Mouse (Mus musculus) urinary bladder, postnatal 4 days (tissue): ENCODE measurements around the gene Zfhx3.

Experiments used
- DNase-seq, 2 experiments: peaks; one replicate each; pipeline ENCODE4 v3.0.0; 2021 to 2022; ENCODE audit warnings: low spot score in 2 of 2

Gene Zfhx3

DNA sequence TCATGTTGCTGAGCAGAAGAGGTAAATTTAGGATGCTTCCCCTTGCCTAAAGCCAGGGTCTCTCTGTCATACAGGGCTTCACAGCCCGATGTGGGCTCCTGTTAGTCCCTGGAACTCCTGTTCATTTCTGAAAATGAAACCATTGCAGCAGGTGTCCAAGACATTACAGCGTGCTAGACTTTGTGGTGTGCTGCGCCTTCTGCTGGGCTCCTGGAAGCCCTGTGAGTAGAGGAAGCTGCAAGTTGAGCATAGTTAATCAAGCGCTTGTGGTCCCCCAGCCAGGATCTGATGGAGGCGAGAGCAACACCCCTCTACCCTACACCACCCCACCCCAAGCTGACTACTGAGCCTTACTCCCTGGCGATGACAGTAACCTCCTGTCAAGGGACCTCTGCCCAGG lies 980.7 kb downstream of the Zfhx3 start:
- DNase-seq, result no peak

DNA sequence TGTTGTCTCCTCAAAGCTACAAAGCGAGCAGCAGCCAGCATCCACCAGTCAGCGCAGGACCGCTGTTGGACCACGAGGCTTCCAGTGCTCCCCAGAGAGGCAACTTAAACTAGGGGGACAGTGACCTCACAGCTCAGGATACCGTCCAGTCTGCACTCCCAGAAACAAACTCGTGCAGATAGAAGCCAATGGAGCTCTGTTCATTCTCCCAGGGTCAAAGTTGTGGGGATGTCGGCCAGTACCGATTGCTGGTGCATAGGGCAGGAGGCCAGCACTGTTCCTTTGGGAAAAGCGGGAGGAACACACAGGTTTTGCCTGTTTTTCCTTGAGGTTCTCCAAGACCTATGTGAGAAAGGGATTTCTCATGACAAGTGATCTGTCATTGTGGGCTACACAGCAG lies 982.1 kb downstream of the Zfhx3 start:
- no peak for DNase-seq

DNA sequence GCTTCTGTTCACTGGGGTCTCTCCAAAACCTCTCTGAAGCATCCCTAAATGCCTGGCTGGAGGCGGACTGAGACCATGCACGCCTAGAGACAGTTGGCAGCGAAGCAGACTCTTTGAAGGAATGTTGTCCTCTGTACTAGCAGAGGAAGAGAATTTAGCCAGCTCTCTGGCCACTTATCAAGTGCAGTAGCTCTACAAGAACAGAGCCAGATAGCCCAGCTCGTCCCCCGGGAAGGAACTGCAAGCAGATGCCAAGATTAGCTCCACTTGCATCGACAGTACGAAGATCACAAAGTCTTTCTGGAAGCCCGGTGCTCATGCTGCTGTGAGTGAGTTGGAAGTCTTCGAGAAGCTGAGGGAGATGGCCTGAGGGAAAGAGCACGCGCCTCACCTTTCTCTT lies 983.7 kb downstream of the Zfhx3 start:
- DNase-seq, result peak in 1 of 2 experiments; percentile 42

DNA sequence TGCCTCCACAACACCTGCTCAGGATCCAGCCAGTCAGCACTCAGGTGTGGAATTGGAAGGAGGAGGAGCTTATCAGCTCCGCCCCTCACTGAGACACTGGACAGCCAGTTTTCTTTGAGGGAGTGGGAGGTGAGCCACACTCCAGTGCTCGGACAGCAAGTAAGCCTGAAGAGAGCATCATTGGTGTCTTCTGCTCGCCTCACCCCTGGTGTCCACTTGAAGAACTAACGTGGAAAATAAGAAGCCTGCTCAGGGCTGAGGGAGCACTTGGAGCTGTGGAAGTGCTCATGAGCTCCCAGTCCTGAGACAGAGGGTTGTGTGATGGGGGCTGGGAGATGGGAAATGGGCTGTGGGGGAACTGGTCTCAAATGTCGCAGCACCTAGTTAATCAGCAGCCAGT lies 988.2 kb downstream of the Zfhx3 start:
- DNase-seq, result no peak

DNA sequence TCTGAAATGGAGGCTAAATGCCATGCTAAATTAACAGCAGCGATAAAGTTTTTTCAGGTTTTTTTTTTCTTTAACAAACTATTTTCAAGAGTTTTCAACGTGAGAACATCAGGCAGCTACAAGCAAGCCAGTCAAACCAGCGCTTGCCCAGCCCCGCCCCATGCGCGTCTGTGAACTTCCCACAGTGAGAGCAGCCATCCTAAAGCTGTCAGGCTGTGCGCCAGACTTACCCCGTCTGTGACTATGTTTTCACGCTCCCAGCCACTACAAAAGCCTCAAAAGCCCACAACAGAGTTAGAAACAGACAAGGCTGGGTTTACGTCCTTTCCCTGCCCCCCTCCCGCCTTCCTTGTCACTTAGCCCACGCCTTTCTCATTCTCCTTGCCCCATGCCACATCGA lies 989.4 kb downstream of the Zfhx3 start:
- DNase-seq, result peak in 1 of 2 experiments; percentile 44

DNA sequence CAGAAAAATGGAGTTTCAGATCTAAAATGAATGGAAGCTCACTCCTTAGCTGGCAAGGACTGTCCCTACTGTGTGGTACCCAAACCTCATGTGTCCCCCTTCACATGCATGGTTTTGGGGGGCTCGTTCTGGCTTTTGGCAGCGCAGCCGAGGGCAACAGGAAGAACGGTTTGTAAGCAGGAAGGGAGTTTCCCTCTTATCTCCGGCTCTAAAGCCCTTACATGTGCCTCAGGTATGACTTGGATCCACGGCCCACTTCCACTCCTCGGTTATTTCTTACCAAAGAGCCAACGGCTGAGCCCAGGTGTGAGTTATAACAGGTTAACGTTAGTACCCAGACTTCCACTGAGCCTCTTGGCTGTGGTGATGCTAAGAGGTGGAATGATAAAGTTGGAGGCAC lies 990.3 kb downstream of the Zfhx3 start:
- DNase-seq, result no peak

DNA sequence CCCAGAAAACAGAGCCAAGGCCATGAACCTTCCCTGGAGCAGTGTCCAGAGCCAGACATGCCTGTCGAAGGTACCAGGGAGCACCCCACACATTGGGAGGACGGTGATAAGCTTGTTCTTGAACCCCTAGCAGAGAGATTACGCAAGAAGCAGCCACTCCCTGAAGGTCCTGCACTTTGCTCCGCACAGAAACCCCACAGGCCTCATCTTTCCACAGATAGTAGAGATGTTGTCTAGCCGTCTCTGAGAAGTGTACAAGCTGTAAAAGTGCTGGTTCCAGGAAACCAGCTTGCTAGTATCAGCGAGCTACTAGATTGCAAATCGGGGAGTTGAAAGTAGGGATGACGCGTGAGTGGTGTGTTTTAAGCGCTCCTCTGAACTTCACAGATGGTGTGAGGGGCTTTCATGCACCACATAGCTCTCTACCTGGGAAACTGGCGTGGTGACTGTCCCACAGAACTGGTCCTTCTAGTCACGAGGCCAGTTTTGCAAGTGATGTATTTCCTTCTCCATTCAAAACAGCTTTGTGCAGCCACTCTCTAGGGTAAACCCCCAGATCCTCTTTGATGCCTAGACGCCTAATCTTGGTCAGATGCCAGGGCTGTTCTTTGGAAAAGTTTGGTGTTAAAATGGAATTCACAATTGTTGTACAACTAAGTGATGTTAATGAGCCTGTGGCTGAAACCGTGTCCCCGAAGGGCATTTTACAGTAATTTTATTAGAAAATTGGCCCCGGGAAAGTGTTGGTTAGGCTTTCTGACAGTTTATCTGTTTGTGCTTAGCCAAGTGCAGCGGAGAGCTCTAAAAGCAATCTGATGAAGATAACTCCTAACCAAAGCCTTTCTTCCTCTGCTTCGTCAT lies 993.6 kb downstream of the Zfhx3 start:
- no peak for DNase-seq

DNA sequence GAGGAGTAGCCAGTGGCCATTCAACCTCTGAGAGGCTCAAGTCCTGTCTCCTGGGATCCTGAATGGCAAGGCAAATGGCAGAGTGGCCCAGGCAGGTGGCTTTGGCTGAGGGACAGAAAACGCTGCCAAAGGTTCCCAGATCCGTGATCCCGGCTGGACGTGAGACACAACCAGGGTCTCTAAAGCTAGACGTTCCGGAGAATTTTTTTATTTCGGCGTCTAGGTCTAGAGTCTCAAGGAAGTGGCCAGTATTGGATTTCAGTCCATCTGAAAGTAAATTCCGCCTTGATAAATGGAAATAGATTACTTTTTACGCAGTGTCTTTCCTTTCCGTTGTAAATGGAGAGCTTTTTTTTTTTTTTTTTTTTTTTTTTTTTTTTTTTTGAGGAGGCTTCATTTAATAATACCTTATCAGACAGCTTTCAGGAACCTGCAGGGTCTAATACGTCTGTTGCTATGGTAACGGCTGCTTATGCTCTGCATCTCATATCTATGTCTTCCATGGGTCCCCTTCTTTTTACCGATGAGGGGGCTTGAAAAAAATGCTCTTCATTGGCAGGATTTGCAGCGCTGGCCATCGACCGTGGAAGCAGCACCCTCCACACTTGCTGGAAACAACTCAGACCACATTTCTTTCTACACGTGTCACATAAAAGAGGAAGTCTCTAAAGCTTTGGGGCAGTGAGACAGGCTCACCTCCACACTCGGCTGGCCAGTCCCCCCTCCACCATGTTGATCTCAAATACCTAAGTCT lies 994.4 kb downstream of the Zfhx3 start:
- DNase-seq, result no peak

DNA sequence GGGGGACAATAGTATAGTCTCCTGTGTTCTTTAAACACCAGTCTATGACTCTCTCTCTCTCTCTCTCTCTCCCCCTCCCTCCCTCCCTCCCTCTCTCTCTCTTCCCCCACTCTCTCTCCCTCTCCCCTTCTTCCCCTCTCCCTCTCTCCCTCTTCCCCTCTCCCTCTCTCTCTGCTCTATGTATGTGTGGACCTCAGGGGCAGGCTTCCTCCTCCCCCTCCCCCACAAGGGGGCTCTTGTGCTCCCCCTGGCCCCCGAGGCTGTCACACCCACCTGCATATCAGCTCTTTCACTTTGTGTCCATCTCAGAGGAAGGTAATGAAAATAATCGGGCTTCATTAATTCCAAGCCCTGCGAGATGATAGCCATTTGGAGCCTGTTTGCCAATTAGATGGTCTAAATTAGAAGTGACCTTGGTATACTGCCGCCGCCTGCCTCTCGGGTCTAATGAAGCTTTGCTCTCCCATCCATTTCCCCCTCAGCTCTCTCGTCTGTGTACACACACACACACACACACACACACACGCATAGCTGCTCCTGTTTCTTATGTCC lies 995.5 kb downstream of the Zfhx3 start:
- DNase-seq, result no peak

DNA sequence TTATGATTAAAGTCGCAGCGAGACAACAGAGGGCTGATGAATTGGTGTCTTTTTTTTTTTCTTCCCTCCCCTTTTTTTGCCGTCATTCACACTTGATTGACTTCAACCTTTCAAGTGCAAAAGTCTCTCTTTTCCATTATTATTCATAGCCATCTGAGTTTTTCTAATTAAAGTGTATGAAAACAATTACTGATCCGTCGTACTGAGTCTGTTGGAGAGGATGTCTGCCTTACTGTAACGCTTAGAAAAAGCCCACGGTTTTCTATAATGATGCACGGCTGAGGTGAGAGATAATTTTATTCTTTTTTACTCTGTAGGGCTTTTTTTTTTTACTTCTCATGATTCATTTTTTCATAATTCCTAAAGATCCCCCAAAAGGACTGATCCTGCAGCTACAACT lies 1000.2 kb downstream of the Zfhx3 start:
- no peak for DNase-seq

DNA sequence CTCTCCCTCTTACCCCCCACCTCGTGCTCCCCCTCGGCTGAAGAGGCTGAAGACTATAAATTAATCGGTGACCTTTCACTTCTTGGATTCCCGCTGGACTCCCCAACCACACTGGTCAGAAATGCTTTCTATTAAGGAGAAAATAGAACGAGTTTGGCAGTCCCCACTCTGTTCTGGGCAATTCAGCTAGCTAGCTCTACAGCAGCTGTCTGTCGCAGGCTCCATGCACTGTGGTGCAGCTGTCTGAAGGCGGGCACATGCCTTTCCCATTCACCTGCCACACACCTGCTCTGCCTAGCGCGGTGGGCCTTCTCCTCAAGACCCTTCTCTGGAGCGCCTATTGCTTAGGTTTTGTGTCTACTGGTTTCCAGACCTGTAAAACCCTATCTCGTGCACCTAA lies 1000.7 kb downstream of the Zfhx3 start:
- no peak for DNase-seq

DNA sequence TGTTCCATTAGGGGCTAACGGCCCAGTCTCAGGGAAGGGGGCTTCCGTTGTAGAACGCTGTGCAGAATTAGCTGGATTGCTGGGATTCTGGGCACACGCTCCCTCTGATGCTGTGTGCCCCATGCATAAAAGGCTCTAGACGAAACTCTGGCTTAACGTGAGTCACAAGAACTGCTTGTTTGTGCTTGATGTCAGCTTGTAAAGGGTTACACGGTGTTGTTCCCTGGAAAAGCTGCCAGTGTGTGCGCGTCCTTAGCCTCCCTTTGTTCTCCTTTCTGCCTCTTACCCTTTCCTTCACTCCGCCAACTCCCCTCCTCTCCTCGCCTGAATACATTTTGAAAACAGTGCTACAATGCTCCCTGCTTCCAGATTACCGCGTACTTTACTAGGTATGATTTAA lies 1001.9 kb downstream of the Zfhx3 start:
- no peak for DNase-seq

DNA sequence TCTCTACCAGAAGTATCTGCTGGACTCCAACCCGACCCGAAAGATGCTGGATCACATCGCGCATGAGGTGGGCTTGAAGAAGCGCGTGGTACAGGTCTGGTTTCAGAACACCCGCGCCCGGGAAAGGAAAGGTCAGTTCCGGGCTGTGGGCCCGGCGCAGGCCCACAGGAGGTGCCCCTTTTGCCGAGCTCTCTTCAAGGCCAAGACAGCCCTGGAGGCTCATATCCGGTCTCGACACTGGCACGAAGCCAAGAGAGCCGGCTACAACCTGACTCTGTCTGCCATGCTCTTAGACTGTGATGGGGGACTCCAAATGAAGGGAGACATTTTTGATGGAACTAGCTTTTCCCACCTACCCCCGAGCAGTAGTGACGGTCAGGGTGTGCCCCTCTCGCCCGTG lies 1007.9 kb downstream of the Zfhx3 start:
- DNase-seq, result peak in 1 of 2 experiments; percentile 59

DNA sequence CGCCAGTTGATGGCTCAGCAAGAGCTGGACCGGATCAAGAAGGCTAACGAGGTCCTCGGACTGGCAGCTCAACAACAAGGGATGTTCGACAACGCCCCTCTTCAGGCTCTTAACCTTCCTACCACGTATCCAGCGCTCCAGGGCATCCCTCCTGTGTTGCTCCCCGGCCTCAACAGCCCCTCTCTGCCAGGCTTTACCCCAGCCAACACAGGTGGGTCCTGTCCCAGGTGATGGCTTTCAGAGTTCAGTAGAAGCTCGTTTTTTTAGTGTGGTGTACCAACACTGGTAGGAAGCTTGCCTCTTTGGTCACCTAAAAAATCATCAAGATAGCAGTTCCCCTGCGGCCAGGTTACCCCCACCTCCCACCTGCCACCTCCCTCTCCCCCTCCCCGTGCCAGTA lies 1009.1 kb downstream of the Zfhx3 start:
- peak in 1 of 2 experiments; percentile 56 for DNase-seq

DNA sequence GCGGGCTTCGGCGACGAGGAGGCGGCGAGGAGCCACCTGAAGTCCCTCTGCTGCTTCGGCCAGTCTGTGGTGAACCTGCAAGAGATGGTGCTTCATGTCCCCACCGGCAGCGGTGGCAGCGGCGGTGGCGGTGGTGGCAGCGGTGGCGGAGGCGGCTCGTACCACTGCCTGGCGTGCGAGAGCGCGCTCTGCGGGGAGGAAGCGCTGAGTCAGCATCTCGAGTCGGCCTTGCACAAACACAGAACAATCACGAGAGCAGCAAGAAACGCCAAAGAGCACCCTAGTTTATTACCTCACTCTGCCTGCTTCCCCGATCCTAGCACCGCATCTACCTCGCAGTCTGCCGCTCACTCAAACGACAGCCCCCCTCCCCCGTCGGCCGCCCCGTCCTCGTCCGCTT lies 1014.0 kb downstream of the Zfhx3 start:
- DNase-seq, result peak in 1 of 2 experiments; percentile 16

DNA sequence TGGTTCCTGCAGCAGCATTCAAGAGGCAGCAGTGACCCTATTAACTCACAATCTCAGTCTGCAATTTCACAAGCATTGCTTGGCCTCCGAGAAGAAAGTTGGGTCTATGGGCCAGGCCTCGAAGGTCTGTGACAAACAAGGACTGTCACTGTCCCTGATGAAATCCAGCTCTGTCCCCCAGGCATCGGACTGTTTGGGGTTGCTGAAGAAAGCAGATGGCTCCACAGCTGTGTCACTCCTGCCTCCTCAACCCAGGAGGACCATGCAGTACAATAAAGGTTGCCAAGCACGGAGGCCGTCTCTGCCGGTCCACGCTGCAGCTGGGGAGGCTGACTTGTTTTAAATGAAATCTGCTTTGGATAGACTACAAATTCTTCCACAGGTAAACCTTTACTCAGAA lies 1020.1 kb downstream of the Zfhx3 start:
- DNase-seq, result peak in 1 of 2 experiments; percentile 12

DNA sequence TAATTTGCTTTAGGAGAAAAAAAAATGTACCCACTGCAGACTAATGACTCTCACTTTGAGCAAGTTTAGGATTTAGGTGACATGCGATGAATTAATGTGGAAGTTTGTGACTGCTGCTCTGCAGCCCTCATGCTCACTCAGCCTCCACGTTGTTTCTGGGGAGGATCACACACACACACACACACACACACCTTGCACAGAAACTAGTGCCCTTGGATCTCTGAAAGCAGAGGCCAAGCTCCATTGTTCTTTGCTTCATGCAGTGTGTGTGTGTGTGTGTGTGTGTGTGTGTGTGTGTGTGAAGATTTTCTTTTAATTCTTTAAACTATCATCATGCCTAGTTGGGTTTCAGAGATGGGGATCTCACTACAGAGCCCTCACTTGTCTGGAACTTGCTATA lies 1020.7 kb downstream of the Zfhx3 start:
- no peak for DNase-seq

DNA sequence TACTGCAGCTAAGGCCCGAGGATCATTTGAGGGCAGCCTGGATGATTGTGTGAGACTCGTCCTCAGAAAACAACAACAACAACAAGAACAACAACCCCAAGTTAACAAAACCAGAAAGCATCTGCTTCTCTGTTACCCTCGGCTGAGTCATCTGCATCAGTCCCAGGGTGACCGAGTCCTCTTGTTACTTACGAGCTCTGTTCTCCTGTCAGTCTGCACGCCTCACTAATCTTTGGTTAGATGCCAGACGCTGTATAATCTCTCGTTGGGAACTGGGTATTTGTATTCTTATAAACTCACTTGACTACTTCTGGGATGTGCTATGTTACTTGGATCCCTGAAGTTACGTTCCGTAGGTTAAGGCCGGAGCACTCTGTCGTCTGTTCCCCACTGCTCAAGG lies 1023.6 kb downstream of the Zfhx3 start:
- DNase-seq, result no peak

DNA sequence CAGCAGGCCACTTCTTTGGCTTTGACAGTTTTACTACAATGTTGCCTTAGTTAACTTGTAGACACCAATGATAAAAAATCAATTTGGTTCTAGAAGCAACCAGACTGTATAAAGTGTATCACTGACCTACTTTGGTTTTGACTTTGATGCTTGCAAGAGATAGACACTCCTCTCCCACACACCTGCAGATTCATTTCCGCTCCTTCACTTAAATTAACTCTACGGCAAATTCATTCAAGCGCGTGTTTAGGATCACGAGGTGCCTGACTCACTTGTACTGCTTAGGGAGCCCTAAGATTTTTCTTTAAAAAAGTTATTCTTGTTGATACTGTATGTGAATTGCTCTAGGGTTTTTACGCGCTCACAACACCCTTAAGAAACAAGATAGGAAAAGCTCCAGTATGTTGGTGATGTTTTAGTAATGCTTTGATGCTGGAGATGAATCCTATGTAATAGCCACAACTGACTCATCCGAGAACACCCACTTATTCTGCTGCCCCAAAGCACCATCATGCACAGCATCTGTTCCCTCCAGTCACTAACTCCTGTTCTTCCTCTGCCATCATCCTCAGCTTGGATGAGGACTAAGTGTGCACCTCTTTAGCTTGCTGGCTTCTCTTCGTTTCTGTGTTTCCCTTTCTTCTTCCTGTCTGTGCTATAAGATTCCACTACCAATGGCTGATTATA lies 1031.3 kb downstream of the Zfhx3 start:
- DNase-seq, result no peak

DNA sequence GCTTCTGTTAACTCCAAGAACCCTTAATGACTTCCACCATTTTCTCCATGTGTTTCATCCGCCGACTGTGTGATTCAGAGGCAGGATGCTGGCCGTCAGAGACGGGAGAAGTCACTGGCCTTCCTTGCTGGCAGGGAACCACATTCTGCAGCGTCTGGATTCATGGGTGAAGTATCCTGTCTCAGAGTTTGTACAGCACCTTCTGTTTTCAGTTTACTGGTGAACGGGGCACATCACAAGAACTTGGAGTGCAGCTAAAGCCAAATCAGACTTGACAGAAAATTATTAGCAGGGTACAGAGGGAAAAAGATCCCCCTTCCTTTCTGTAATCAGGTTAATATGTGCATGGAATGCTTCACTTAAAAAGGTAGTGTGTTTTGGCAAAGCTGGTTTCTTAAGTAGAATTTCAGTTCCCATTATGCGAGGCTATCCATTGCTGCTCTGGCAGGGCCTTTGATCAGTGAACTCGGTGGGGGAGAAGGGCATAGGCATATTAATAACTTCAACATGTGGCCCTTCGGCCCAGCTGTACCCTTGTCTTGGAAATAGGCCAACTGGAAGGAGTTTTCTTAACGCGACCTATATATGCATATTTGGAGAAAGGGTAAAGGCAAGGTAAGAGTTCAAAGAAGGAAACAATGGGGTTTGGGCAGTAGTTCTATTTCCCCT lies 1035.4 kb downstream of the Zfhx3 start:
- DNase-seq, result no peak

DNA sequence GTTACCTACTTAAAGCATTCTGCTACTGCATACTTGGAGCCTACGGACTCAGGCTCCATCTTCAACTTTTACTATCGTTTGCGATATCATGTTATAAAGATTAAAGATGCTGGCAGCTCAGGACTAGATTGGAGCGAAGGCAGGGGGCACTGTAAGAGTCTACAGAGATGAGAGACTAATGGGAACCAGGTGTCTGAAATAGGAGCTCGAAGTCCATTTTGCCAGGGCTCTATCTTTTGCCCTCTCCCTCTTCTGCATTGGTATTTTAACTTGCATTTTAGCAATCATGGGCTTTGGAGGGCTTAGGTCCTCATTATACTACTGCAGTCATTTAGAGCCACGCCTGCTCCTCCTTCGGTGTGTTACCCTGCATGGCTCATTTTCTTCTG lies 1035.9 kb downstream of the Zfhx3 start:
- DNase-seq, result no peak

DNA sequence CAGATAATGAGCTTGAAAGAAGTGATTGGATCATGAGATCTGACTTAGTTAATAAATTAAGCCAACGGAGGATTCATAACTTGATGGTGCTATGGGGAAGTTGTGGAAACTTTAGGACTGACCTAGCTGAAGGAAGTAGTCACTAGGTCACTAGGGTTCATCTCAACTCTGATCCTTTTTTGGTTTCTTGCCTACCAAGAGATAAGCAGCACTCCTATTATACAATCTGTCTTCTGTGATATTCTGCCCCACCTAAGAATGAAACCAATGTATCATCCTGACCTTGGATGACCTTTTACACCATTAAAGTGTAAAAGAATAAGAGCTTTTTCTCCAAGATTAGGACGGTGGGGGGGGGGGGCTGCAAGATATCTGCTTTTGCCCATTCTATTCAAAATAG lies 1042.5 kb downstream of the Zfhx3 start:
- no peak for DNase-seq
